Mouse (Mus musculus): ENCODE measurements around the gene Lrrc40. TPM values are rescaled to one million over a fixed set of nuclear protein-coding genes. Genes with fewer than 3 reads are reported as not detected.
"Not testable (repeated sequence)": the region's sequence is repeated elsewhere in the genome, so short reads cannot be mapped to it uniquely, and the experiment has no call there.

The Lrrc40 gene
- polyA plus RNA-seq, 1 experiment from 2014 or later, result 63.0 TPM

DNA sequence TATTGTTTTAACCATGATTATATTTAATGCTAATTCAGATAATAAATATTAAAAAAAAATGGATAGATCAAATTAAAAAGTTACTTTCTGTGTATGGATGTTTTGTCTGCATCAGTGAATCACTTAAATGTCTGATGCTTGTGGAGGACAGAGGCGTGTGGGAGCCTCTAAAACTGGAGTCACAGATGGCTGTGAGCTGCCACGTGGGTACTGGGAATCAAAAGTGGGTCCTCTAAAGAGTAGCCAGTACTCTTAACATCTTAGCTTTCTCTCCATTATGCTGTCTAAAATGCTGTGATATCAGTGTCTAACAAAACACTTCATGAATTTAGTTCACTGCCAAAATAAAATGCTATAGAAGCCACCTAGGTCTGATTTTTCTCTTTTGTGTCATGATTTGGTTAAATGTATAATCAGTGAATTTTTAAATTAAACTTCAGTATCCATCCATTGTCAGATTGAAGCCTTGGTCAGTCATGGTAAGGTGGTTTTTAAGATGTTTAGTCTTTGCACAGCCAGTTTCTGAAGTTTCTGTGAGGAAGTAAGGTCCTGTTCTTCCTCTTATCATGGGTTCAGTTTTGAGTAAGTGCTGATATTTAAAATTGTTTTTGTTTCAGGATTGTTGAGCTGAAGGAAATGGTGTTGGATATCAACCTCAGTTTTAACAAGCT, 24.3 kb downstream of the Lrrc40 start:
- no peak for ATAC-seq (ENCODE audit: low FRiP score, low read depth)
- Histone ChIP-seq H3K36me3 (peaks cover 60% of the 10 kb centered on the region), H3K27ac (no peak overlapping the region), H3K27me3 (no peaks in the 10 kb centered on the region), H3K4me1 (no peaks in the 10 kb centered on the region), H3K4me2 (replicated peaks) (no peak overlapping the region), H3K9ac (no peak overlapping the region), H3K4me3 (no peak overlapping the region), H3K9me3 (no peaks in the 10 kb centered on the region)
- 92% methylated on average over 2 of the region's 2 CpGs for WGBS

DNA sequence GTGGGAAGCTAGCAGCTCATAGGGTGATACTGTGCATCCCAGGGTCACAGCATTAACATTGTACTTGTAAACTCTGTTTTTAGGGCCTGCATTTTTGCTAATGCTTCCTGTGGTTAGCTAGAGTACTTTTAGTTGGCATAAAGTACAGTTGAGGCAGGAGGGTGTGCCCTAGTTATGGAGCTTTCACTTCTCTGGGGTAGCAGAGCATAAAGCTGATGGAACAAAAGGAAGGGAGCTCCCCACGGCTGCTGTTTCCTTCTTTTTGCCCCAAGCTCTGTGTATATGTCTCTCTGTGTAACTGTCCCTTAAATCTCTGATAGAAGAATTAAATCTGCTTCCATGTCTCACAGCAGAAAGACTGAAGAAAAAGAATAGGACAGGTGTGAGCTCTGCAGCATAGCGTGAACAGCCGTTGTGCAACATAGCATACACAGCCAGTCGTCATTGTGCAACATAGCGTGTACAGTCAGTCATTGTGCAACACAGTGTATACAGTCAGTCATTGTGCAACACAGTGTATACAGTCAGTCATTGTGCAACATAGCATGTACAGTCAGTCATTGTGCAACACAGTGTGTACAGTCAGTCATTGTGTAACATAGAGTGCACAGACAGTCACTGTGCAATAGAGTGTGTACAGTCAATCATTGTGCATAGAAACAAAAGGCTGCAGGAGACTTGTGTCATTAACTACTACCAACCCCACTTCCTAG, 25.5 kb downstream of the Lrrc40 start:
- ATAC-seq (ENCODE audit: low FRiP score, low read depth), result no peak
- Histone ChIP-seq H3K27me3 (no peaks in the 10 kb centered on the region), H3K4me1 (no peaks in the 10 kb centered on the region), H3K4me3 (no peak overlapping the region), H3K9me3 (no peaks in the 10 kb centered on the region), H3K9ac (no peak overlapping the region), H3K27ac (no peak overlapping the region), H3K36me3 (peaks cover 50% of the 10 kb centered on the region), H3K4me2 (replicated peaks) (no peak overlapping the region)
- whole genome bisulfite sequencing, result 94% methylated on average over 5 of the region's 5 CpGs

DNA sequence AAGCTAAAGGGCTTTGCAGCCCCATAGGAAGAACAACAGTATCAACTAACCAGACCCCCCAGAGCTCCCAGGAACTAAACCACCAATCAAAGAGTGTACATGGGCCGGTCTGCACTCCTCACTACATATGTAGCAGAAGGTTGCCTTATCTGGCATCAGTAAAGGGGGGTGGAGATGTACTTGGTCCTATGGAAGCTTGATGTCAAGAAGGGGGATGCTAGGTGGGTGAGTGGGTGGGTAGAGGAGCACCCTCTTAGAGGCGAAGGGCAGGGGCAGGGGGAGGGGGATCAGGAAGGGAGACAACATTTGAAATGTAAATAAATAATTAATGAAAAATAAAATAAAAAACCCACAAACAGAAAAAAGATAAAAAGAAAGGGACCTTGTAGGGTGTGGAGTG, 28.8 kb downstream of the Lrrc40 start:
- H3K4me3 ChIP-seq, result no peak overlapping the region
- H3K27me3 ChIP-seq, result no peaks in the 10 kb centered on the region
- peaks cover 4% of the 10 kb centered on the region; the same call in 1 of the 2 replicates for H3K4me1 ChIP-seq
- no peak overlapping the region for H3K4me2 ChIP-seq (replicated peaks)
- H3K36me3 ChIP-seq, result peaks cover 30% of the 10 kb centered on the region
- 98% methylated on average over 2 of the region's 2 CpGs for whole genome bisulfite sequencing
- no peak overlapping the region for H3K9ac ChIP-seq
- no peak overlapping the region for H3K27ac ChIP-seq
- no peaks in the 10 kb centered on the region for H3K9me3 ChIP-seq
- no peak for ATAC-seq (ENCODE audit: low FRiP score, low read depth)

DNA sequence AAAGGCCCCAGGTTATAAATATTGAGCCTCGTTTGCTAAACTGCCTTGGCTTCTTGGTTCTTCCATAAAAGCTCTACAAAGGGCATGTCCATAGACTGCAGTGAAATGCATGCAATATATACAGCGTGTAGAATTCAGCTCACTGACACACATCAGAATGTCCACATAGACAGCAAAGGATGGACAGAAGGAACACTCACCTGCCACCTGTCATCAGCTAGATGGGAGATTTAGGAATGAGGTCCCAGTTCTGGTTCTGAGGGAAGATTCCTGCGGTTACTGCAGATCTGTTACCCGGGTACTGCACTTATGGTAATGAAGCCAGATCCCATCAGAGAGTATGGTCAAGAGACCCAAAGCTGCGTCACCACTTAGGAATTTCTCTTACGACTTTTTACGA, 31.5 kb downstream of the Lrrc40 start:
- no peaks in the 10 kb centered on the region for H3K9me3 ChIP-seq
- H3K27me3 ChIP-seq, result no peaks in the 10 kb centered on the region
- peaks cover 29% of the 10 kb centered on the region; the same call in 1 of the 2 replicates for H3K36me3 ChIP-seq
- no peak overlapping the region for H3K27ac ChIP-seq
- H3K4me3 ChIP-seq, result no peak overlapping the region
- no peak overlapping the region for H3K4me2 ChIP-seq (replicated peaks)
- ATAC-seq (ENCODE audit: low FRiP score, low read depth), result no peak
- no peak overlapping the region for H3K9ac ChIP-seq
- WGBS, result 46% methylated on average over 7 of the region's 7 CpGs
- H3K4me1 ChIP-seq, result peaks cover 4% of the 10 kb centered on the region; the same call in 1 of the 2 replicates

DNA sequence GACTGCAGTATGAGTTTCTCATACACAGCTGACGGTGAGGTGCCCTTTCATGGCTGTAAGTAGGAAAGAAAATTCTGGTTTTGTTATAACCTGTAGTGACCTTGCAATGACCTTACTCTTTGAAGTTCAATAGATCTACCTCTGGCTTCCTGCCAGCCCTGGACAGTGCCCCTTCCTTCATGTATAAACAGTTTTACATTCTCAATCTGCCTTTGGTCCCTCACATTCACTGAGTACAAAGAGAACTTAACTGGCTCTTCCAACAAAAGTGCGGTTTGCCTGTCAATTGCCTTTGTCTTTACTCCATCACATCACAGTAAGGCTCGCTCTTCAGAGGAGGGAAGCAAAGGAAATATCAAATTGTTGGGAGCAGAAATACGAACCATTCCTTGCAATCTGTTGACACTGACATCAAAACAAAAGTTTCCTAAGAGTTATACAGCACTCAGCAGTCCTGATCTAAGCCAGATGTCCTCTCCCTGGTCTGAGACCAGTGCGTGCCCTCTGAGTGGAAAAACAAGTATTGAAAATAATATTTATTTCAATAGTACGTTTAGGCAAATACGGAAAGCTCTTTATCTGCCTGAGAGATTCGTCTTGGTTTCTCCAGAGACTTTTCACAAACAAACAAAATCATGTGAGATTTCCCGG, 32.3 kb downstream of the Lrrc40 start:
- Histone ChIP-seq H3K27ac (no peak overlapping the region; the same call in 1 of the 2 replicates), H3K4me3 (no peak overlapping the region), H3K36me3 (peaks cover 29% of the 10 kb centered on the region; the same call in 1 of the 2 replicates), H3K9me3 (no peaks in the 10 kb centered on the region), H3K4me2 (replicated peaks) (0 out of 2 replicates have a peak overlapping the region, but pooled peaks have one; percentile 5), H3K9ac (no peak overlapping the region), H3K4me1 (peaks cover 4% of the 10 kb centered on the region; the same call in 1 of the 2 replicates), H3K27me3 (no peaks in the 10 kb centered on the region)
- ATAC-seq (ENCODE audit: low FRiP score, low read depth), result no peak
- WGBS, result 32% methylated on average over 9 of the region's 9 CpGs

DNA sequence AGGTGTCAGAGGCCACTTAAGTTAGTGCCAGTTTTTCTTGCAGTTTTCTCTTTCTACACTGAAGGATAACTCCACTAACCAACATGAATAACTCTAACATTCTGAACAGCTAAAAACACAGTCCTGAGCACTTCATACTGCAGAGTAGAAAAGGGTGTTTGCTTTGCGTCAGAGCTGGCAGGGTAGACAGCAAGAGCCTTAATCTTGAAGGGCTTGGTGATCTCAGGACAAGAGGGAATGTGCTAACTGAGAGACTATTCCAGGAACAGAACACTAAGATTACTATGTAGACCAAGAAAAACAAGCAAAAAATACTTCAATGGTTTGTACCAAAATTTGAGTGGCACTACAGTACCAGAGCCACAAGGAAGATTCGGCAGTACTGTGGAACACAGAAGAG, 38.5 kb downstream of the Lrrc40 start:
- H3K36me3 ChIP-seq, result 0 out of 2 replicates have a peak, but pooled peaks cover 7% of the 10 kb centered on the region
- 87% methylated on average over 2 of the region's 2 CpGs for WGBS

DNA sequence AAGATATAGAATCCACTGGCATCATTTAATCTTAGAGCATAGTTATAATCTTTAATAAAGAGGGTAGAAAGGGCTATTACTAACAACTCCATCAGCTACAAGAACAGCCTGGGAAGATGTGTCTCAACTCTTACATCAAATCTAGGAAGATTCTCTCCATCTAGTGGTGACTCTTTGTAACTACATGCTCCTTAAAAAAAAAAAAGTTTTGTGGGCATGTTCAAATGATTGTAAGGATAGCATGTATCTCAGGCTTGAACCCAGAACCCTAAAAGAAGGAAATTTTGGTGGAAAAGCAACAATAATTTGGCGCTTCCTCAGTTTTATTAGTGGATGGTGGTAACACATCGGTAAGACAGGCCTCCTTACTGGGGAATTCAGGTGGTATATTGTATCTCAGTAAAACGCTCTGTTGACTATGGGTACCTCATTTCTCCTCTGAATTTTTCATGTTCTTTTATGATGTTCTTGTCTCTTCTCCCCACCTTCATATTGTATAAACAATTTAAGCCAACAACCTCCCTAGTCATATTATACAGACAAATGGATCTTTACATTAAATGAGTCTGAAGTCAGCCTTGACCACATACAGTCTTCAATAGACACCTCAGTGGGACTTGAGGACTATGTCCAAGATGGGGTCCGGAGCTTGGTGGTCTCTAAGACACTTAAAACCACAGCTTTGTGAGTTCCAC, 40.4 kb downstream of the Lrrc40 start:
- Histone ChIP-seq H3K9me3 (no peaks in the 10 kb centered on the region), H3K4me1 (no peaks in the 10 kb centered on the region), H3K27me3 (no peaks in the 10 kb centered on the region), H3K36me3 (no peaks in the 10 kb centered on the region), H3K27ac (no peak overlapping the region), H3K4me2 (replicated peaks) (no peak overlapping the region), H3K4me3 (no peak overlapping the region), H3K9ac (no peak overlapping the region)
- 45% methylated on average over 4 of the region's 4 CpGs for WGBS
- ATAC-seq (ENCODE audit: low FRiP score, low read depth), result no peak

More for the DNA sequence above, 38.5 kb downstream of the Lrrc40 start:
- no peak for ATAC-seq (ENCODE audit: low FRiP score, low read depth)
- no peaks in the 10 kb centered on the region for H3K9me3 ChIP-seq
- no peak overlapping the region for H3K9ac ChIP-seq
- no peak overlapping the region for H3K27ac ChIP-seq
- no peaks in the 10 kb centered on the region for H3K4me1 ChIP-seq
- no peak overlapping the region for H3K4me2 ChIP-seq (replicated peaks)
- H3K4me3 ChIP-seq, result no peak overlapping the region
- no peaks in the 10 kb centered on the region for H3K27me3 ChIP-seq

DNA sequence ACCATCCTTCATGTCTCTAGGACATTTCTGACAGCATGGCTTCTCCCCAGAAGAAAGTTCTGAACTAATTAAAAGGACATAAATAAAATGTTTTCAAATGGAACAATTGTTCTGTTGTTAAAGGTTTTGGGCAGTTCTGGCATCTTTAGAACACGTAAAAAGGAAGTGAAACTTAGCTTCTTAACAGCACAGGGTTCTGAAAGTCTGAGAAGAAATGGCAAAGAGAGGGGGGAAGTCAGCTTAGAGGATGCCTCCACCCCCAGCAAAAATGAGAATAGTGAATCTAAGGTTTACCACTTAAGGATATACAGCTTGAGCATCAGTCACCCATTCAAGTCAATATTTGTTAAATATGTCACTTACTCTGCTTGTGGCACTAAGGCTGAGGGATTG, 40.9 kb downstream of the Lrrc40 start:
- no peaks in the 10 kb centered on the region for H3K9me3 ChIP-seq
- no peak for ATAC-seq (ENCODE audit: low FRiP score, low read depth)
- H3K9ac ChIP-seq, result no peak overlapping the region
- no peaks in the 10 kb centered on the region for H3K4me1 ChIP-seq
- 54% methylated on average over 1 of the region's 1 CpGs for WGBS
- no peaks in the 10 kb centered on the region for H3K36me3 ChIP-seq
- H3K27me3 ChIP-seq, result no peaks in the 10 kb centered on the region
- H3K4me3 ChIP-seq, result no peak overlapping the region
- no peak overlapping the region for H3K4me2 ChIP-seq (replicated peaks)
- no peak overlapping the region for H3K27ac ChIP-seq

DNA sequence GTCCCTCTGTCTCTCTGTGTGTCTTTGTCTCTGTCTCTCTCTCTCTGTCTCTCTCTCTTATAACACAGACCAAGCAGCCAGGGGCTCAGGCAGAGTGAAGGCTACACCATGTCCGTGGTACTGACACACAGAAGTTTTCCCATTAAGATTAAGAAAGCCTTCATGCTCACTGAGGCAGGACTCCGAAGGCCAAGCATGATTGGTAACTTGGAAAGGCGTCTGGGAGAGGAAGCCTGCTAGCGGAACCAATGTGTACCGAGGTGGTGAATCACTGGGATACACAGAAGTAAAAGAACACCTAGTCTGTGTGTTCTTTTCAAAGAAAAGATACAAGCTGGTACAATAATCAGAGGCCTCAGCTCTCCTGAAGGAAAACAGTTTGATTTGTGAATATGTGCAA, 41.4 kb downstream of the Lrrc40 start:
- Histone ChIP-seq H3K27me3 (no peaks in the 10 kb centered on the region), H3K36me3 (no peaks in the 10 kb centered on the region), H3K4me3 (no peak overlapping the region), H3K9me3 (no peaks in the 10 kb centered on the region), H3K4me1 (no peaks in the 10 kb centered on the region), H3K4me2 (replicated peaks) (no peak overlapping the region), H3K27ac (no peak overlapping the region), H3K9ac (no peak overlapping the region)
- WGBS, result 73% methylated on average over 5 of the region's 5 CpGs
- ATAC-seq (ENCODE audit: low FRiP score, low read depth), result no peak

DNA sequence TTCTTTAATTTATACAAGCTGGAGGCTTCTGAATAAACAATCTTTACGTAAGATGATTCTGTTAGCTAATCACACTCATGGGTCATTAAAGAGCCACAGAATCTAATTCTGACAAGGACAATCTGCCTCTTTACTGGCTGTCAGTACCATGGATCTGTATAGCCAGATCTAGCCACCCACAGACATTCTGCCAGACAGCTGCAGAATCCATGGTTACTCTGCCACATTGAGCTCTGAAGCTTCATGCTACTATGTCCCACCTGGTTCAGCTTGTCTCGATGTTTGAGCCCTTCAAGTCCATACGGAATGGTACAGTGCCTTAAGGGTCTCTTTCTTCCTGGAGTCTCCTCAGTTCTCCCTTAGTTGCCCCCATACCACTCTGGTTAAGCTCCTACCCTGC, 55.1 kb downstream of the Lrrc40 start:
- Histone ChIP-seq H3K27ac (no peak overlapping the region), H3K4me1 (no peaks in the 10 kb centered on the region), H3K4me2 (replicated peaks) (no peak overlapping the region), H3K4me3 (no peak overlapping the region), H3K27me3 (no peaks in the 10 kb centered on the region), H3K36me3 (no peaks in the 10 kb centered on the region), H3K9ac (no peak overlapping the region), H3K9me3 (no peaks in the 10 kb centered on the region)
- ATAC-seq (ENCODE audit: low FRiP score, low read depth), result no peak
- WGBS, result 84% methylated on average over 3 of the region's 3 CpGs

DNA sequence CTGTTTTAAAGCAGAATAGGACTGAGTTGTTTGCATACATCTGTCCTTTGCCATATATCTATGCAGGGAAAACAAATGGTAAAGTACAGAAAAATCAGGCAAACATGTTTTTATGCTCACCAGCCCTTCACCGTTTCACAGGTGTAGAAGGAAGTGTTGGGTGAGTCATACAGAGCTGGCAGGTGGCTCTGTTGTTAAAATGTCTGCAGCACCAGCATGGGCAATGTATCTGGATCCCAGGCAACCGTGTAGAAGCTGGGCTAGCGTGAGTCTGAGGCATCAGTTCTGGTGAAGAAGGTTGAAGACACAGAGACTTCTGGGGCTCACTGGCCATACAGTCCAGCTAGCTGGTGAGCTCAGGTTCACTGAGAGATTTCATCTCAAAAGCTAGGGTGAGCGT, 57.5 kb downstream of the Lrrc40 start:
- H3K4me3 ChIP-seq, result no peak overlapping the region
- H3K9me3 ChIP-seq, result no peaks in the 10 kb centered on the region
- no peaks in the 10 kb centered on the region for H3K36me3 ChIP-seq
- no peaks in the 10 kb centered on the region for H3K4me1 ChIP-seq
- WGBS, result 78% methylated on average over 4 of the region's 4 CpGs
- no peak overlapping the region for H3K4me2 ChIP-seq (replicated peaks)
- H3K27me3 ChIP-seq, result no peaks in the 10 kb centered on the region
- ATAC-seq (ENCODE audit: low FRiP score, low read depth), result no peak
- H3K27ac ChIP-seq, result no peak overlapping the region
- H3K9ac ChIP-seq, result no peak overlapping the region

DNA sequence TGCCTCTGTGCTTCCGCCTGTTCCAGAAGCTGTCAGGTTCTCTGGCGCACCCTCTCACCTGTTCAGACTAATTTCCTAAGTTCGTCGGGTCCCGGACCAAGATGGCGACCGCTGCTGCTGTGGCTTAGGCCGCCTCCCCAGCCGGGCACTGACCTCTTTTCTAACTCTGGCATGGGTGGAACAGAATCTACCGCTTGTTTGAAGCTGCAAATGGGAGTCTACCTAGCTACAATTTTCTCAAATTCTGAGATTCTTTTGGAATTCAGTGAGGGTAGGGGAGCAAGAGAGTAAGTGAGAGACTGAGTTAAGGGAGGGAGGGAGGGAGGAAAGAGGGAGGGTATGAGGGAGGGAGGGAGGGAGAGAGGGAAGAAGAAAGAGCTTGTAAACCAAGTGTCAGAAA, 65.6 kb downstream of the Lrrc40 start:
- not testable (repeated sequence) for H3K36me3 ChIP-seq; H3K4me1 ChIP-seq; H3K4me3 ChIP-seq; H3K27me3 ChIP-seq; ATAC-seq (ENCODE audit: low FRiP score, low read depth); H3K9me3 ChIP-seq; H3K4me2 ChIP-seq (replicated peaks); H3K27ac ChIP-seq; H3K9ac ChIP-seq
- 89% methylated on average over 10 of the region's 10 CpGs for WGBS

Data from limb, embryonic 13.5 days (tissue).